Mouse (Mus musculus): ENCODE measurements around the gene Tpmt.

DNA sequence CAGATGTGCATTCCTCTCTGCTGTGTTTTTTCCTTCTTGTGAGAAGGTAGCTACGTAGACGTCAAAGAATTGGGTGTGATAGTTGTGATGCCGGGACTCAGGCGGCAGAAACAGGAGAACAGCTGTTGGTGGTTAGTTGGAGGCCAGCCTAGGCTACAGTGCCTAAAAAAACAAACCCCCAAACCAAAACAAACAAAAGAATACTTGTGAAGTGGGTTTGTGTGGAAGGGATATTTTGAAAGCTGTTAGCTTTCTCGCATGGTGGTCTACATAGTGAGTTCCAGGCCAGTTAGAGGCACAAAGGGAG lies 29.4 kb downstream of the Tpmt start:
- TF ChIP-seq EP300 (IDR thresholded peaks at IDR 0.05; ENCODE audit: low read depth) = no peak
- TF ChIP-seq CTCF (IDR thresholded peaks at IDR 0.05; ENCODE audit: low read depth) = no peak

All from liver, embryonic 14.5 days (tissue).